In genomic region chr5:91027164-91027563, GRCm38 (mm10) we compare ENCODE assay signal across 20 mouse cellular contexts. TPM values are rescaled to one million over a fixed set of nuclear protein-coding genes. Genes with fewer than 3 reads are reported as not detected.
"Had no signal": no experiment of that assay in that cellular context is flagged by ENCODE, and none has a peak within 500 bp of the region (broad histone marks: within the 10 kb centered on the region; RNA-seq: fewer than 3 reads in every experiment).

Gene Epgn, plus strand, starts transcription at chr5:91027464.

- DNase-seq: retina, postnatal 1 day; right cerebral cortex, adult 18-20 months; right cerebral cortex, postnatal 14 days; right cerebral cortex, postnatal 25 days; right cerebral cortex, postnatal 4 days; spleen, adult 18-20 months; thymus, adult 18-20 months; thymus, adult 2 months; thymus, postnatal 14 days; thymus, postnatal 25 days; thymus, postnatal 36 days; thymus, postnatal 4 days had no signal

- H3K36me3 ChIP-seq: neural tube, embryonic 15.5 days; stomach, embryonic 15.5 days had no signal

- H3K27ac ChIP-seq: neural tube, embryonic 13.5 days; neural tube, embryonic 15.5 days; stomach, embryonic 15.5 days; stomach, postnatal 0 days had no signal

- H3K9ac ChIP-seq: neural tube, embryonic 13.5 days; neural tube, embryonic 15.5 days; stomach, embryonic 15.5 days had no signal

- H3K4me2 ChIP-seq: neural tube, embryonic 13.5 days; neural tube, embryonic 15.5 days; stomach, embryonic 15.5 days had no signal

- H3K9me3 ChIP-seq: neural tube, embryonic 13.5 days; neural tube, embryonic 15.5 days; stomach, embryonic 15.5 days had no signal

- H3K4me3 ChIP-seq: neural tube, embryonic 13.5 days; neural tube, embryonic 15.5 days; stomach, embryonic 15.5 days had no signal

- H3K27me3 ChIP-seq: neural tube, embryonic 13.5 days; neural tube, embryonic 15.5 days; stomach, embryonic 15.5 days had no signal

- H3K4me1 ChIP-seq: neural tube, embryonic 13.5 days; neural tube, embryonic 15.5 days; stomach, embryonic 15.5 days had no signal

RNA-seq across cellular contexts. Expression of gene Epgn, which starts in this region (rescaled TPM):
- polyA plus RNA-seq: neural tube, embryonic 15.5 days; small intestine, adult 2 months; spleen, adult 2 months; stomach, embryonic 14.5 days; stomach, embryonic 16.5 days had no signal
